Mouse (Mus musculus) neural tube, embryonic 11.5 days (tissue): ENCODE results near the gene Ttc16. TPM values are rescaled to one million over a fixed set of nuclear protein-coding genes. Genes with fewer than 3 reads are reported as not detected.

Source experiments
- ATAC-seq: fragments of 200-750 bp; cut with Nextera tagmentation; 2 replicates; pipeline ENCODE4 v1.8.0; 2017; ENCODE audit warnings: moderate number of reproducible peaks, mild to moderate bottlenecking, moderate TSS enrichment, moderate library complexity; ENCODE audit not compliant: insufficient read depth, low FRiP score, low TSS enrichment
- DNase-seq: peaks from one replicate; pipeline ENCODE4 v3.0.0-alpha.2; 2015; ENCODE audit warnings: low spot score
- H3K27ac ChIP-seq: fragments of 300-500 bp; sonication (generic); 2 replicates; pipeline ENCODE4 v1.5.1; 2014; ENCODE audit warnings: low read depth, mild to moderate bottlenecking, low read length
- H3K27me3 ChIP-seq: fragments of 300-500 bp; sonication (generic); 2 replicates; pipeline ENCODE4 v1.6.1; 2014; ENCODE audit warnings: mild to moderate bottlenecking, low read length, mixed read lengths; ENCODE audit not compliant: control insufficient read depth, insufficient read depth
- H3K36me3 ChIP-seq: fragments of 300-500 bp; sonication (generic); 2 replicates; pipeline ENCODE4 v1.6.1; 2014; ENCODE audit warnings: mild to moderate bottlenecking, low read length, moderate library complexity, mixed read lengths; ENCODE audit not compliant: control insufficient read depth, insufficient read depth
- H3K4me1 ChIP-seq: fragments of 300-500 bp; sonication (generic); 2 replicates; pipeline ENCODE4 v1.6.1; 2014; ENCODE audit warnings: low read length, mixed read lengths; ENCODE audit not compliant: control insufficient read depth, insufficient read depth
- H3K4me2 ChIP-seq: fragments of 300-500 bp; sonication (generic); 2 replicates; pipeline ENCODE4 v1.6.1; 2014; ENCODE audit warnings: low read depth, mild to moderate bottlenecking, moderate library complexity
- H3K4me3 ChIP-seq: fragments of 300-500 bp; sonication (generic); 2 replicates; pipeline ENCODE4 v1.5.1; 2014; ENCODE audit warnings: low read depth, low read length
- H3K9ac ChIP-seq: fragments of 300-500 bp; sonication (generic); 2 replicates; pipeline ENCODE4 v1.6.1; 2014; ENCODE audit warnings: mild to moderate bottlenecking, low read length
- H3K9me3 ChIP-seq: fragments of 300-500 bp; sonication (generic); 2 replicates; pipeline ENCODE4 v1.6.1; 2016; ENCODE audit warnings: low read length; ENCODE audit not compliant: control insufficient read depth
- WGBS: fragments of 180-500 bp; shearing (Covaris S2); extraction: QIAGEN DNeasy Blood & Tissue Kit; methylation state at CpG from one replicate; pipeline ENCODE4 v1.1.7; 2014; 5-methylcytosine and 5-hydroxymethylcytosine counted together
- polyA plus RNA-seq: library from polyadenylated mRNA; unstranded; fragments of >200 nt; fragmentation: Nextera tagmentation; extraction: Ambion mirVana; gene quantifications from 2 replicates; pipeline ENCODE4 v1.2.1, GENCODE M21; 2014

Ttc16 gene
- polyA plus RNA-seq, 1 experiment from 2014 or later, result 1.1 TPM

GRCm38 (mm10) chr2:32788581-32788980 is 13.1 kb upstream of the Ttc16 start:
- 79% methylated on average over 2 of the region's 2 CpGs for WGBS

GRCm38 (mm10) chr2:32787176-32787575 is 11.7 kb upstream of the Ttc16 start:
- Histone ChIP-seq H3K36me3 (no peaks in the 10 kb centered on the region), H3K4me2 (no peak overlapping the region), H3K27ac (no peak overlapping the region), H3K4me1 (no peaks in the 10 kb centered on the region), H3K27me3 (no peaks in the 10 kb centered on the region), H3K4me3 (no peak overlapping the region), H3K9me3 (no peaks in the 10 kb centered on the region), H3K9ac (no peak overlapping the region)
- WGBS, result 57% methylated on average over 6 of the region's 6 CpGs
- ATAC-seq, result no peak
- DNase-seq, result no peak

More at GRCm38 (mm10) chr2:32788581-32788980, 13.1 kb upstream of the Ttc16 start:
- Histone ChIP-seq H3K4me2 (no peak overlapping the region), H3K9ac (no peak overlapping the region), H3K4me1 (no peaks in the 10 kb centered on the region), H3K36me3 (no peaks in the 10 kb centered on the region), H3K9me3 (no peaks in the 10 kb centered on the region), H3K27me3 (no peaks in the 10 kb centered on the region), H3K27ac (no peak overlapping the region), H3K4me3 (no peak overlapping the region)
- DNase-seq (no peak), ATAC-seq (no peak)

DNA sequence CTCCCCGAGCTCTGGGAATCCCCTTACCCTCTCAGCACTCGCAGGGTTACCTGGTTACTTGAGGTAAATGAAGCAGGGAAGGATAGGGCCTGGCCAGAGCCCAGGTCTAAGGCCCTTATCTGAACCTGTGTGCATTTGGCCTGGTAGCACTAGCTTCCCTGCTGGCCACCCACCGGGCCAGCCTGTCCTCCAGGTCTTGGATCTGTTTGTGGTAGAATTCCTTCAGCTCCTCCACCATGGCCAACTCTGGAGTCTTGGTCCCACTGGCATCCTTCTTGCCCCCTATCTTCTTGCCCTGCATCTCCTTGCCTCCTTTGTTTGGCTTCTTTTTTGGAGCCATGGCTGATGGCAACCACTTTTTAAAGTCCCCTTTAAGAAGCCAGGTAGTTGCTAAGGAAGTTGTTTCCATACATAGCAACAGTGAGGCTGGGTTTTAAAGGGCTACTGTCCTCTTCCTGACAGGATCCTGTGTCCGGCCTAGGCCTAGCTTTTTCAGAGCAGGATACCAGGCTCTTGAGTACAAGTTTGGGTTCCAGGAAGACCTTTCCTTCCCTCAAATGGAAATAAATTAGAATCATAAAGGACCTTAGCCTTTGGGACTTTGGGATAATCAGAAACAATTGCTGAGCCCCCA is 8.7 kb upstream of the Ttc16 start, which contains the start of gene Cfap157:
TSS of gene Cfap157 (minus strand) at position 381 of the 634 bp plus-strand sequence.
- no peak for ATAC-seq
- H3K4me2 ChIP-seq, result no peak within 1 kb of the TSS
- no peak for DNase-seq
- no peaks in the 10 kb centered on the region for H3K4me1 ChIP-seq
- H3K36me3 ChIP-seq, result no peaks in the 10 kb centered on the region
- H3K27me3 ChIP-seq, result no peaks in the 10 kb centered on the region
- no peak within 1 kb of the TSS for H3K4me3 ChIP-seq
- H3K9me3 ChIP-seq, result no peaks in the 10 kb centered on the region
- H3K9ac ChIP-seq, result no peak within 1 kb of the TSS
- 73% methylated on average over 4 of the region's 4 CpGs for WGBS
- H3K27ac ChIP-seq, result no peak within 1 kb of the TSS

DNA sequence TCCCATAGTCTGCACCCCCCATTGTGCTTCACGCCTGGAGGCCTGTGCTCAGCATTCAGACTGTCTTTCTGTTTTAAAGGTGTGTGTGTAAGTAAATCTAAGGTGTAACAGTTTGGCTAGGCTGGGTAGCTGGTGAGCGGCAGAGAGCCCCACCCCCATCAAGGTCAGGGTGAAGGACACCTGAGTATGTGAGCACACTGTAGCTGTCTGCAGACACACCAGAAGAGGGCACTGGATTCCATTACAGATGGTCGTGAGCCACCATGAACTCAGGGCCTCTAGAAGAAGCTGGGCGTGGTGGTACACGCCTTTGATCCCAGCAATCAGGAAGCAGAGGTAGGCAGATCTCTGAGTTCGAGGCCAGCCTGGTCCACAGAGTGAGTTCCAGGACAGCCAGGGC is 6.3 kb upstream of the Ttc16 start:
- DNase-seq (no peak), ATAC-seq (no peak)
- Histone ChIP-seq H3K27me3 (no peaks in the 10 kb centered on the region), H3K9ac (no peak overlapping the region), H3K9me3 (no peaks in the 10 kb centered on the region), H3K4me2 (no peak overlapping the region), H3K36me3 (no peaks in the 10 kb centered on the region), H3K27ac (no peak overlapping the region), H3K4me3 (no peak overlapping the region), H3K4me1 (no peaks in the 10 kb centered on the region)
- WGBS, result 74% methylated on average over 6 of the region's 6 CpGs

DNA sequence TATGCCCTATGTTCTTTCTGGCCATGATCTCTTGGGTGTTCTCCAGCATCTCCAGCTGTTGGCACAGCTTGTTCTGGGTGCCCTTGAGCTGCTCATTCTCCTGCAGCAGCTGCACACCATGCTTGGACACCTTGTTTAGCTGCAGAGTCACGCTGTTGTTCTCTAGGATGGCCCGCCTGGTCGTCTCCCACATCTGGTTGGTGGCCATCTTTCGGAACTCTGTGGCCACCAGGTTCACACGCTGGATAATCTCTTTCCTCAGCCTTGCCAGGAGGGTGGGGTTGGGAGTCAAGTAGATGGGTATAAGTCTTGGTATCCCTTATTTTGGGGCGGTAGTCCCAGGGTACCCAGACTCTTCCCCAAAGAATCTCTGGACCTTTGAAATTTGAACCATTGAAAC is 4.3 kb upstream of the Ttc16 start:
- DNase-seq, result no peak
- Histone ChIP-seq H3K4me2 (no peak overlapping the region), H3K27me3 (no peaks in the 10 kb centered on the region), H3K4me3 (no peak overlapping the region), H3K27ac (no peak overlapping the region), H3K9me3 (no peaks in the 10 kb centered on the region), H3K4me1 (peaks cover 4% of the 10 kb centered on the region; the same call in 1 of the 2 replicates), H3K36me3 (no peaks in the 10 kb centered on the region), H3K9ac (no peak overlapping the region)
- 93% methylated on average over 6 of the region's 6 CpGs for WGBS
- ATAC-seq, result no peak

GRCm38 (mm10) chr2:32779131-32779530 is 3.7 kb upstream of the Ttc16 start:
- H3K4me2 ChIP-seq, result no peak overlapping the region
- no peak overlapping the region for H3K27ac ChIP-seq
- no peaks in the 10 kb centered on the region for H3K36me3 ChIP-seq
- WGBS, result 21% methylated on average over 8 of the region's 8 CpGs
- H3K4me1 ChIP-seq, result peaks cover 4% of the 10 kb centered on the region; the same call in 1 of the 2 replicates
- H3K9me3 ChIP-seq, result no peaks in the 10 kb centered on the region
- no peak overlapping the region for H3K4me3 ChIP-seq
- ATAC-seq (no peak), DNase-seq (peak; percentile 63)
- H3K27me3 ChIP-seq, result no peaks in the 10 kb centered on the region
- no peak overlapping the region for H3K9ac ChIP-seq

DNA sequence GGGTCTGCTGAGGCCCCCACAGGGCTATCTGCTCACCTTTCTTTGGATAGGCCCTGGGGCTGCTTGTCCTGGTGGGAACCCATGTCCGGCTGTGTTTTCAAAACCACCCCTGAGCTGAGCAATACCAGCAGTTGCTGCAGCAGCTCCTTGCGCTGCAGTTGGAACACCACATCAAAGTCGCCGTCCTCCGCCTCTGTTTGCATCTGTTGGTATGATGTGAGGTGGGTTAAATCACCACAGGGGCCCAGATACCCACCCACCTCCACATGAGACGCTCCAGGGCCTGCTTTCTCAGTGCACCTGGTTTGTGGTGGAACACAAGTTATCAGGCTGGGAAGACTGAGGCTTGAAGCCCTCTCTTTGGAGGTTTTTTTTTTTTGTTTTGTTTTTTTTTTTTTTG is 2.6 kb upstream of the Ttc16 start:
- Histone ChIP-seq H3K4me3 (no peak overlapping the region), H3K27me3 (no peaks in the 10 kb centered on the region), H3K36me3 (no peaks in the 10 kb centered on the region), H3K9ac (no peak overlapping the region), H3K4me2 (no peak overlapping the region), H3K9me3 (no peaks in the 10 kb centered on the region), H3K4me1 (peaks cover 4% of the 10 kb centered on the region; the same call in 1 of the 2 replicates), H3K27ac (no peak overlapping the region)
- DNase-seq (no peak), ATAC-seq (no peak)
- 89% methylated on average over 6 of the region's 6 CpGs for WGBS

GRCm38 (mm10) chr2:32776192-32776591 is 759 bp upstream of the Ttc16 start:
- Histone ChIP-seq H3K4me3 (peak overlapping the region; percentile 53), H3K27me3 (no peaks in the 10 kb centered on the region), H3K4me1 (peaks cover 4% of the 10 kb centered on the region; the same call in 1 of the 2 replicates), H3K9ac (peak overlapping the region; percentile 47; the same call in 1 of the 2 replicates), H3K36me3 (no peaks in the 10 kb centered on the region), H3K27ac (no peak overlapping the region), H3K4me2 (peak overlapping the region; percentile 79), H3K9me3 (no peaks in the 10 kb centered on the region)
- ATAC-seq (no peak), DNase-seq (no peak)
- WGBS, result 19% methylated on average over 22 of the region's 22 CpGs

DNA sequence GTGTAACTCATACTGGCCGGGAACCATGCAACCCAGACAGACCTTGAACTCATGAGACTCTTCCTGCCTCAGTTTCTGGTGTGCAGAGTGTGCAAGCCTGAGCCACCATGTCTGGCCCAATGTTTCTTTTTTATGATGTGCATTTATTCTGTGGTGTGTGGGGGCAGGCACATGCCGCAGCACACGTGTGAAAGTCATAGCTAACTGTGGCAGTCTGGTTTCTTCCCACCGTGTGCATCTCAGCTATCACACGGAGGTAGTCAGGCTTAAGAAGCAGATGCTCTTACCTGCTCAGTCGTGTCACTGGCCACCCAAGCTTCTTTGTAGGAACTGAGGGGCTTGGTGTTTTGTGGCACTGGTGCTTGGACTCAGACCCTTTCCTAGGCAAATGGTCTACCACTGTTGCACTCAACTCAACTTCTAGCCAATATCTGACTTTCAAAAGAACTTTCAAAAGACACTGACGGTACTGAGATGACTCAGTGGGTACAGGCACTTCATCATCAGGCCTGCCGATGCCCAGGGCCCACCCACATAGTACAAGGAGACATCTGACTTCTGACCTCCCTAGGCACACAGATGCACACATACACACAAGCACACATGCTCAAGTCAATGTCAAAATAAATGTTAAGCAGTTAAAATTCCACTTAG is 2.7 kb downstream of the Ttc16 start:
- Histone ChIP-seq H3K36me3 (no peaks in the 10 kb centered on the region), H3K4me3 (no peak overlapping the region), H3K4me1 (peaks cover 4% of the 10 kb centered on the region; the same call in 1 of the 2 replicates), H3K27me3 (no peaks in the 10 kb centered on the region), H3K4me2 (no peak overlapping the region), H3K9me3 (no peaks in the 10 kb centered on the region), H3K9ac (no peak overlapping the region), H3K27ac (no peak overlapping the region)
- no peak for ATAC-seq
- DNase-seq, result no peak
- WGBS, result 85% methylated on average over 8 of the region's 8 CpGs
